9 mouse cellular contexts compared by ENCODE assay signal in the genomic region with DNA sequence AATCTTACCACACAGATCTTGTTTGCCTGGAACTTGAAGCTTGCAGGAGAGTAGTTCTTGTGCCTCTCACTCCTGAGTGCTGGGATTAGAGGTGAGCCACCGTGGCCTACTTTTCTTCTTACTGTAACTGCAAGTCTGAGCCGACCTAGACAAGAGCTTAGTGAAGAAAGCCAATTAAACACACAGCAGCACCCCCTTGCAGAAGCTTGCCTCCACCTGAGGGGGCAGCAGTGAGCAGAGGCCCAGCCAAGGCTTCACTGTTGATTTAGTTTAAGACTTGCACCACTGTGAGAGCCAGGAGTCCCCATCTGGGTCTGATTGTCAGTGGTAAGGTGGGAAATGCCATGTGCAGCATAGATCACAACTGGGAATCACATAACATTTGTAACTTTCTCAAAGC. TPM values are rescaled to one million over a fixed set of nuclear protein-coding genes. Genes with fewer than 3 reads are reported as not detected.
DNase-seq lines count a peak whose midpoint lies in the region; ATAC-seq and TF ChIP-seq lines count a peak whose summit lies in the region.
"Had no signal": no experiment of that assay in that cellular context is flagged by ENCODE, and none has a peak within 500 bp of the region (broad histone marks: within the 10 kb centered on the region; RNA-seq: fewer than 3 reads in every experiment).

No protein-coding gene starts in this region.

- peak; percentile 76 for TF ChIP-seq CTCF in cerebellum, adult 2 months (IDR thresholded peaks at IDR 0.05; ENCODE audit: borderline replicate concordance, insufficient read depth, low read depth, low read length)
- peak; percentile 90 for TF ChIP-seq CTCF in small intestine, adult 2 months (IDR thresholded peaks at IDR 0.05; ENCODE audit: extremely low read depth, insufficient read length, insufficient replicate concordance, low read depth, low read length)

- H3K4me1 ChIP-seq in cerebellum, adult 2 months (ENCODE audit: control insufficient read depth, insufficient read depth, low read length), result no peaks in the 10 kb centered on the region
- H3K4me1 ChIP-seq in small intestine, adult 2 months (ENCODE audit: control insufficient read depth, insufficient read depth, insufficient read length, low read length), result no peaks in the 10 kb centered on the region
- H3K4me1 ChIP-seq: limb, embryonic 12.5 days had no signal

- WGBS in cerebellum, adult 2 months, result 22% methylated on average over 2 of the region's 2 CpGs
- WGBS in small intestine, adult 2 months, result 29% methylated on average over 2 of the region's 2 CpGs

- no peak overlapping the region for H3K27ac ChIP-seq in cerebellum, adult 2 months (ENCODE audit: insufficient read depth, low read length)
- H3K27ac ChIP-seq in small intestine, adult 2 months (ENCODE audit: insufficient read depth, low read depth, low read length), result no peak overlapping the region
- H3K27ac ChIP-seq: limb, embryonic 12.5 days had no signal

- peak; percentile 63; the same call in 1 of the 2 replicates for ATAC-seq in cerebellum, adult (ENCODE audit: insufficient number of reproducible peaks, low FRiP score, low TSS enrichment)

- DNase-seq in cerebellum, adult 11-12 months, result no peak
- DNase-seq in MEL-GATA-1-ER (ENCODE audit: extremely low read depth, low read depth), result peak; percentile 21
- peak; percentile 29 to 42 for DNase-seq in cerebellum, adult 2 months
- peak; percentile 54 to 57 for DNase-seq in frontal cortex, postnatal 36 days (ENCODE audit: low spot score in 2 of 2)
- DNase-seq in layer of hippocampus, adult 9-11 months, result peak; percentile 22
- DNase-seq in lung, postnatal 14 days, result peak; percentile 73

- H3K4me3 ChIP-seq in cerebellum, adult 2 months (replicated peaks; ENCODE audit: insufficient read depth, low read depth, low read length), result no peak overlapping the region
- H3K4me3 ChIP-seq in small intestine, adult 2 months (ENCODE audit: low read depth, low read length), result no peak overlapping the region
- H3K4me3 ChIP-seq: limb, embryonic 12.5 days had no signal

- peaks cover 5% of the 10 kb centered on the region; the same call in 1 of the 2 replicates for H3K36me3 ChIP-seq in small intestine, adult 2 months (ENCODE audit: control insufficient read depth, insufficient read depth, low read length)

- TF ChIP-seq POLR2A in cerebellum, adult 2 months (IDR thresholded peaks at IDR 0.05; ENCODE audit: borderline replicate concordance, insufficient read depth, low read length), result no peak
- TF ChIP-seq POLR2A in small intestine, adult 2 months (IDR thresholded peaks at IDR 0.05; ENCODE audit: low read depth, low read length), result no peak

- H3K27me3 ChIP-seq in cerebellum, adult 2 months (ENCODE audit: control insufficient read depth, insufficient read depth, low read length), result no peaks in the 10 kb centered on the region
- no peaks in the 10 kb centered on the region for H3K27me3 ChIP-seq in small intestine, adult 2 months (ENCODE audit: control insufficient read depth, insufficient read depth, low read length)
- H3K27me3 ChIP-seq: limb, embryonic 12.5 days had no signal

RNA-seq across cellular contexts. Expression of a gene that starts 58.8 kb away (rescaled TPM):
- 0.13 and 0.33 TPM in 2 replicates for polyA plus RNA-seq in cerebellum, adult 2 months (2012; rRNA removed)
- 0.11 and 0.34 TPM in 2 replicates for polyA plus RNA-seq in small intestine, adult 2 months (2012; rRNA removed)
